Mouse (Mus musculus): ENCODE data around the gene Calm5. TPM values are rescaled to one million over a fixed set of nuclear protein-coding genes. Genes with fewer than 3 reads are reported as not detected.

Calm5 gene
- not detected for total RNA-seq (2023)

DNA sequence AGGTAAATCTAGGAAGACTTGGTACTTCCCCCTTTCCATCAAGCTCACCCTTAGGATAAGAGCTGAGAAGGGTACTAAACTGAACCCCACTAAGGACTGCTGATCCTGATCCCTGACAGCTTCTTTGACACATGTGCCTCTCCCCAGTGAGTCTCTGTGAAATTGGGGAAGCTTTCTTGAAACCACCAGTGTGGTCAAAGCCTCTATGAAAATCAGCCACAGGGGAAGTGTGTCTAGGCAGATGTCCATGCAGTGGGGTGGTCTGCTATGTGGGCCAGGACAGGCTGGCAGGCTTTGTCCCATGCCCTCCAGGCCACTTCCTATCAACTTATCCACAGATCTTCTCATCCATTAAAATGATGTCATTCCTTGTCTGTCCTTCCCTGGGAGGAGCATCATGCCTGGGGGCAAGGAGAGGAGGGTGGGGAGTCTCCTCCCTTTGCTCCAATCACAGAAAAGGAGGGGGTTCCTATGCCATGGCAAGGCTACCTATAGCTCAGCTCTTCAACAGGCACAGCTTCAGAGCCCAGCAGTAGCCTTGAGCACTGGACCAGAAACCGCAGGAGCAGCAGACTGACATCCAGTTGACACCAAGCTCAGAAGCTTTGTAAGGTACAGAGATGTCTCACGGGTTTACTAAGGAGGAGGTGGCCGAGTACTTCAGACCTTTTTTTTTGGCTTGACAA is at the start of gene Calm5:
Gene Calm5 (plus strand): TSS at position 526 of the 686 bp plus-strand sequence.

DNA sequence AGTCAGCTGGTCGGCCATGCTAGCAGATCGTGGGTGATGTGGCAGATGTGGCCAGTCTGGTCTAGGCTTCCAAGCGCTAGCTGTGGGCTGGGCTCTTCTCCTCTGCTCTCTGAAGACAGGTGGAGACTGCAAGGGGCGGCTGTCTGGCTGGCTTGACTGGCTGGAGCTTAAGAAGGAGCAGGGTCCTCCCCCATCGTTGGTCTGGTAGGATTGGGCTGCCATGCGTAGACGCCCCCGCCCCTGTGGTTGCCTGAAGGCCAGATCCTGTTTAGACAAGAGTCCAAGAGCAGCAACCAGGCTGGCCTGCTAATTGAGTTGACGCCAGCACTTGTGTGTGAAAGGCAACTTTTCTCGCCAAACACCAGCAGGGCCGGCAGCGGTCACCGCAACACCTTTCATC is 49.8 kb upstream of the Calm5 start, which contains the start of gene Calml3:
Gene Calml3 (minus strand): TSS at position 131 of the 400 bp plus-strand sequence.

DNA sequence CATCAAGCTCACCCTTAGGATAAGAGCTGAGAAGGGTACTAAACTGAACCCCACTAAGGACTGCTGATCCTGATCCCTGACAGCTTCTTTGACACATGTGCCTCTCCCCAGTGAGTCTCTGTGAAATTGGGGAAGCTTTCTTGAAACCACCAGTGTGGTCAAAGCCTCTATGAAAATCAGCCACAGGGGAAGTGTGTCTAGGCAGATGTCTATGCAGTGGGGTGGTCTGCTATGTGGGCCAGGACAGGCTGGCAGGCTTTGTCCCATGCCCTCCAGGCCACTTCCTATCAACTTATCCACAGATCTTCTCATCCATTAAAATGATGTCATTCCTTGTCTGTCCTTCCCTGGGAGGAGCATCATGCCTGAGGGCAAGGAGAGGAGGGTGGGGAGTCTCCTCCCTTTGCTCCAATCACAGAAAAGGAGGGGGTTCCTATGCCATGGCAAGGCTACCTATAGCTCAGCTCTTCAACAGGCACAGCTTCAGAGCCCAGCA is 16.6 kb upstream of the Calm5 start, which contains the start of gene Calm4:
Gene Calm4 (plus strand): TSS at position 446 of the 496 bp plus-strand sequence.

Other genes starting within 250 kb of the Calm5 start
- gene Fam208b, start 243.1 kb upstream of the Calm5 start, total RNA-seq (2023) = 10 to 100 TPM; 28.3 to 32.5 TPM
- gene Asb13, start 220.1 kb upstream of the Calm5 start, total RNA-seq (2023) = 10 to 100 TPM; 11.6 to 12.4 TPM
- not detected for gene Calml3, start 49.9 kb upstream of the Calm5 start, total RNA-seq (2023)
- not detected for gene Calm4, start 16.4 kb upstream of the Calm5 start, total RNA-seq (2023)
- gene Net1, start 64.0 kb downstream of the Calm5 start, total RNA-seq (2023) = 10 to 100 TPM; 17.6 to 19.3 TPM
- gene Tubal3, start 64.1 kb downstream of the Calm5 start, total RNA-seq (2023) = not detected
- not detected for gene Ucn3, start 91.2 kb downstream of the Calm5 start, total RNA-seq (2023)
- gene Akr1c14, start 194.8 kb downstream of the Calm5 start, total RNA-seq (2023) = not detected